Mouse (Mus musculus) liver, adult 2 months (tissue): ENCODE results near the gene Homer2.

Experiments
- CTCF ChIP-seq: fragments of 200-500 bp; IDR thresholded peaks from 2 replicates; pipeline ENCODE4 v1.5.1; 2011; ENCODE audit warnings: low read depth, low read length, control low read depth
- POLR2A ChIP-seq: fragments of 200-500 bp; IDR thresholded peaks from 2 replicates; pipeline ENCODE4 v1.6.1; 2011; ENCODE audit warnings: low read length, control low read depth; ENCODE audit not compliant: insufficient read depth; ENCODE audit errors: extremely low read depth

GRCm38 (mm10) chr7:81623767-81624166, 83.6 kb downstream of the Homer2 start:
- no peak for TF ChIP-seq CTCF
- TF ChIP-seq POLR2A: no peak
